Mouse (Mus musculus): Measurements from ENCODE around the gene Gtf2h1. TPM values are rescaled to one million over a fixed set of nuclear protein-coding genes. Genes with fewer than 3 reads are reported as not detected.
"Not testable (repeated sequence)": the region's sequence is repeated elsewhere in the genome, so short reads cannot be mapped to it uniquely, and the experiment has no call there.

Gtf2h1 gene
- polyA plus RNA-seq, 1 experiment from 2014 or later, result 41.0 TPM

DNA sequence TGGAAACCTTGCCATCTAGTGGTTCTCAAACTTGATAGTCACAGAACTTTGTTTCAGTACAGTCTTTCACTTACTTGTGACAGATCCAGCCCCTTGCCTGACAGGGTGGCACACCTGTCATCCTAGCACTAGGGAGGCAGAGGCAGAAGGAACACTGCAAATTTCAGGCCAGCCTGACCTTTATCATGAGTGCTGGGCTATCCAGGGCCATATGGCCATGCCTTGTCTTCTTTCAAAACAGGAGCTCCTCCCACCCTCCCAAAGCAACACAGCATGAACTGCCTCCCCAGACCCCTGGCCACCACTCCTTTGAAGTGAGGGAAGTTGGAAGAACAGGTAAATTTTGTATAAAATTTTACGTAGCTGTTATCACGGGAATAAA lies 31.9 kb downstream of the Gtf2h1 start:
- Histone ChIP-seq H3K9ac (ENCODE audit: low read depth, low read length) (no peak overlapping the region), H3K9me3 (ENCODE audit: control insufficient read depth, low read length) (no peaks in the 10 kb centered on the region), H3K36me3 (ENCODE audit: control insufficient read depth, insufficient read depth, low read length) (peaks cover 10% of the 10 kb centered on the region; the same call in 1 of the 2 replicates), H3K27ac (ENCODE audit: low read depth, low read length) (no peak overlapping the region), H3K27me3 (replicated peaks; ENCODE audit: control insufficient read depth, insufficient read depth, low read length) (no peaks in the 10 kb centered on the region), H3K4me2 (ENCODE audit: low read length) (no peak overlapping the region), H3K4me3 (ENCODE audit: low read length) (no peak overlapping the region), H3K4me1 (ENCODE audit: control insufficient read depth, insufficient read depth, low read depth, low read length) (no peaks in the 10 kb centered on the region)
- no peak for ATAC-seq
- WGBS, result 85% methylated on average over 2 of the region's 2 CpGs

DNA sequence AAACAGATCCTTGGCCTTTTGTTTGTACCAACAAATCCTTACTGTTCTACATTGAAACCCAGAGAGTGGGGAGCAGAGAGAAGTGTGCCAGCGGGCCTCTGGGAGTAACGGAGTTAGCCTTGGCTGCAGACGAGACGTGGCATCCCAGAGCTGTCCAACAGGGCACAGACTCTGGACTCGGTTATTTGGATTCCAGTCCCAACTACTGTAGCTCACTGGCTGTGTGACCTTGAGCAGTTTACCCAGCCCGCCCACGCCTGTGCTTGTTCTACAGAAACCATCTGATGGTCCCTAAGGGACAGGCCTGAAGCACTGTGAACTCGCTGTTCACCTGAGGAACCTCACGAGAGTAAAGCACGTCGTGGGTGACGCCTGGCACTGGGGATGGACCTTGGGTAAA lies 34.0 kb downstream of the Gtf2h1 start:
- H3K27ac ChIP-seq (ENCODE audit: low read depth, low read length), result no peak overlapping the region
- H3K27me3 ChIP-seq (replicated peaks; ENCODE audit: control insufficient read depth, insufficient read depth, low read length), result no peaks in the 10 kb centered on the region
- no peaks in the 10 kb centered on the region for H3K9me3 ChIP-seq (ENCODE audit: control insufficient read depth, low read length)
- no peaks in the 10 kb centered on the region for H3K36me3 ChIP-seq (ENCODE audit: control insufficient read depth, insufficient read depth, low read length)
- no peak overlapping the region for H3K4me2 ChIP-seq (ENCODE audit: low read length)
- ATAC-seq, result no peak
- no peaks in the 10 kb centered on the region for H3K4me1 ChIP-seq (ENCODE audit: control insufficient read depth, insufficient read depth, low read depth, low read length)
- WGBS, result 88% methylated on average over 12 of the region's 12 CpGs
- H3K9ac ChIP-seq (ENCODE audit: low read depth, low read length), result no peak overlapping the region
- H3K4me3 ChIP-seq (ENCODE audit: low read length), result no peak overlapping the region

DNA sequence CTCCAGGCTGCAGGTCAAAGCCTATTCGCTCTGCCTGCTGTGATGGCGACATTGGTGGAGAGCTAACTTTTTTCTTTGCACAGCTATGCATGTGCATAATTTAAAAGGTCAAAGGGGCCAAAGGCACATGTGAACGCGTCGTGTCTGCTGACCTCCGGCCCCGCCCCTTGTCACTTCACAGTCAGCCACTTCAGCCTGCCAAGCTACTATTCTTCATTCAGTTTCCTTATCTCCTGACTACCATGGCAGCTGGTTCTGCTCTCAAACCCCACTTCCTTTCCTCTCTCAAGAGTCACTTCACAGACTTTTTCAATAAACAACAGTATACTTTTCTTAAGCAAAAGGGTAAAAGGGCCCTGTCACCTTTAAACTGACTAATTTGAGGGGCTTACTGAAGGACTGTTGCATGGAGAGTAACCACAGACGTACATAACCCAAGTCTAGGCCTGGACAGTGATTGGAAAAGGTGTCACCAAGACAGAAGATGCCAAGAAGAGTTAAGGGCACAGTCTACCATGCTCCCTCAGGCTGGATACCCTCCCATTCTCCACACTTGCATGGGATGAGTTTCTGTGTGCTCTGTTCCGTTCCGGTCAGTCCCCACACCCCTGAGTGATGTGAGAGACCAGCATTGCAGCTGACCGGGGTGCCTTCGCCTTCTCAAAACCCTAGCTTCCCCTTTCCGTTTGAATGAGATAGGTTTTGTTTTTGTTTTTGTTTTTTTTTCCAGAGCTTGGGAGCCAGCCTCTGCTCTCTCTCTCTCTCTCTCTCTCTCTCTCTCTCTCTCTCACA lies 35.1 kb downstream of the Gtf2h1 start:
- ATAC-seq, result no peak

DNA sequence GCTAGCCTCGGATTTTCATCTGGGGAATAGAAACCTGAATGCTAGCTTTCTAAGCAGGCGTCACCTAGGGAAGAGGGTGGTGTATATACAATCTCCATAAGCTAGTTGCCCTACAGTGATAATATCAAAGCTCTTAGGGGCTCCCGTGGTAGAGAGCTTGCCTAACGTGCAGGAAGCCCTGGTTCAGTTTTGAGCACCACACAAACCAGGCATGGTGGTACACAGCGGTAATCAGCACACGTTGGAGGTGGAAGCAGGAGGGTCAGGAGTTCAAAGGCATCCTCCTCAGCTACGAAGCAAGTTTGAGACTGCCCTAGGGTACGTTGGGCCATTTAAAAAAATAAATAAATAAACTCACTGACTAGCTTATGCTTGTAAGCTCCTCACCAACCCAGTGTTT lies 35.8 kb downstream of the Gtf2h1 start:
- Histone ChIP-seq H3K27me3 (replicated peaks; ENCODE audit: control insufficient read depth, insufficient read depth, low read length) (no peaks in the 10 kb centered on the region), H3K4me3 (ENCODE audit: low read length) (no peak overlapping the region), H3K27ac (ENCODE audit: low read depth, low read length) (no peak overlapping the region), H3K9ac (ENCODE audit: low read depth, low read length) (no peak overlapping the region), H3K36me3 (ENCODE audit: control insufficient read depth, insufficient read depth, low read length) (no peaks in the 10 kb centered on the region), H3K9me3 (ENCODE audit: control insufficient read depth, low read length) (no peaks in the 10 kb centered on the region), H3K4me2 (ENCODE audit: low read length) (no peak overlapping the region), H3K4me1 (ENCODE audit: control insufficient read depth, insufficient read depth, low read depth, low read length) (peaks cover 4% of the 10 kb centered on the region)
- WGBS, result 84% methylated on average over 8 of the region's 8 CpGs
- no peak for ATAC-seq

More for the DNA sequence above, 35.1 kb downstream of the Gtf2h1 start:
- H3K27me3 ChIP-seq (replicated peaks; ENCODE audit: control insufficient read depth, insufficient read depth, low read length), result no peaks in the 10 kb centered on the region
- H3K9me3 ChIP-seq (ENCODE audit: control insufficient read depth, low read length), result no peaks in the 10 kb centered on the region
- H3K36me3 ChIP-seq (ENCODE audit: control insufficient read depth, insufficient read depth, low read length), result no peaks in the 10 kb centered on the region
- 56% methylated on average over 13 of the region's 13 CpGs for WGBS
- H3K9ac ChIP-seq (ENCODE audit: low read depth, low read length), result no peak overlapping the region
- peaks cover 4% of the 10 kb centered on the region for H3K4me1 ChIP-seq (ENCODE audit: control insufficient read depth, insufficient read depth, low read depth, low read length)
- no peak overlapping the region for H3K4me3 ChIP-seq (ENCODE audit: low read length)
- H3K27ac ChIP-seq (ENCODE audit: low read depth, low read length), result no peak overlapping the region
- H3K4me2 ChIP-seq (ENCODE audit: low read length), result no peak overlapping the region

DNA sequence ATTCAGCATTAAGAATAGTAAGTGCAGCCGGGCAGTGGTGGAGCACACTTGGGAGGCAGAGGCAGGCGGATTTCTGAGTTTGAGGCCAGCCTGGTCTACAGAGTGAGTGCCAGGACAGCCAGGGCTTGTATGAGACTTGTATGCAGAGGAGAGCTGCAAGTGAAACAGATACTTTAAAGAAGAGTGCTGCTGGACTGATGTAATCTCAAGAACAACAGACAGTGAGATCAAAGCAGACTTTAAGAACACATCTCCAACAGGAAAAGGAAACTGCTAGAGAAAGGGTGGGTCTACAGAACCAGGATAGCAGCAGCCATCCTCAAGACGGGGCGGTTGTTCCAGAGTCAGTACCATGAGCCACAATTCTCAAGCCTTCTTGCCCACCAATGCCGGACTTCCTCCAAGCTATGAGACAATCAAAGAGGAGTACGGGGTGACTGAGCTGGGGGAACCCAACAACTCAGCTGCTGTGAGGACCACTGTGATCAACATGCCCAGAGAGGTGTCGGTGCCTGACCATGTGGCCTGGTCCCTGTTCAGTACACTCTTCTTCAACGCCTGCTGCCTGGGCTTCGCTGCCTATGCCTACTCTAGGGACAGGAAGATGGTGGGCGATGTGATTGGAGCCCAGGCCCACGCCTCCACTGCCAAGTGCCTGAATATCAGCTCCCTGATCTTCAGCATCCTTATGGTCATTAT lies 36.4 kb downstream of the Gtf2h1 start:
- H3K27ac ChIP-seq (ENCODE audit: low read depth, low read length); H3K4me1 ChIP-seq (ENCODE audit: control insufficient read depth, insufficient read depth, low read depth, low read length); H3K9ac ChIP-seq (ENCODE audit: low read depth, low read length); H3K27me3 ChIP-seq (replicated peaks; ENCODE audit: control insufficient read depth, insufficient read depth, low read length); H3K9me3 ChIP-seq (ENCODE audit: control insufficient read depth, low read length); ATAC-seq; H3K4me2 ChIP-seq (ENCODE audit: low read length); H3K4me3 ChIP-seq (ENCODE audit: low read length); H3K36me3 ChIP-seq (ENCODE audit: control insufficient read depth, insufficient read depth, low read length): not testable (repeated sequence)
- 95% methylated on average over 11 of the region's 11 CpGs for WGBS

DNA sequence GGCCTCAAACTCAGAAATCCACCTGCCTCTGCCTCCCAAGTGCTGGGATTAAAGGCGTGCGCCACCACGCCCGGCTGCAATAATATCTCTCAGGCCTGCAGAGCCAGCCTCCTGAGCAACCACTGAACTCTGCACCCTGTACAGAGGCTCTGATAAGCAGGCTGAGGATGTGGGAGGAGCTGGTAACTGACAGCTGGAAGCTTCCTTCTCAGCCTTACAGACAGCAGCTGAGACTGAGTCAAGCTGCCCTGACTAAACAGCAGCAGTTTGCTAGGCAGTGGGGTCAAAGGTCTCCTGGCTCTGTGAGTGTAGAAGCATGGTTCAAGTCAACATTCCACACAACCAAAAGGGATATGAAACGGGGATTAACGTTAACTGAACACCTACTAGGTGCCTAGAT lies 37.4 kb downstream of the Gtf2h1 start:
- Histone ChIP-seq H3K9ac (ENCODE audit: low read depth, low read length) (no peak overlapping the region), H3K4me3 (ENCODE audit: low read length) (no peak overlapping the region), H3K4me2 (ENCODE audit: low read length) (no peak overlapping the region), H3K9me3 (ENCODE audit: control insufficient read depth, low read length) (no peaks in the 10 kb centered on the region), H3K27me3 (replicated peaks; ENCODE audit: control insufficient read depth, insufficient read depth, low read length) (no peaks in the 10 kb centered on the region), H3K36me3 (ENCODE audit: control insufficient read depth, insufficient read depth, low read length) (no peaks in the 10 kb centered on the region), H3K4me1 (ENCODE audit: control insufficient read depth, insufficient read depth, low read depth, low read length) (peaks cover 4% of the 10 kb centered on the region), H3K27ac (ENCODE audit: low read depth, low read length) (no peak overlapping the region)
- ATAC-seq, result no peak
- 75% methylated on average over 6 of the region's 6 CpGs for WGBS

DNA sequence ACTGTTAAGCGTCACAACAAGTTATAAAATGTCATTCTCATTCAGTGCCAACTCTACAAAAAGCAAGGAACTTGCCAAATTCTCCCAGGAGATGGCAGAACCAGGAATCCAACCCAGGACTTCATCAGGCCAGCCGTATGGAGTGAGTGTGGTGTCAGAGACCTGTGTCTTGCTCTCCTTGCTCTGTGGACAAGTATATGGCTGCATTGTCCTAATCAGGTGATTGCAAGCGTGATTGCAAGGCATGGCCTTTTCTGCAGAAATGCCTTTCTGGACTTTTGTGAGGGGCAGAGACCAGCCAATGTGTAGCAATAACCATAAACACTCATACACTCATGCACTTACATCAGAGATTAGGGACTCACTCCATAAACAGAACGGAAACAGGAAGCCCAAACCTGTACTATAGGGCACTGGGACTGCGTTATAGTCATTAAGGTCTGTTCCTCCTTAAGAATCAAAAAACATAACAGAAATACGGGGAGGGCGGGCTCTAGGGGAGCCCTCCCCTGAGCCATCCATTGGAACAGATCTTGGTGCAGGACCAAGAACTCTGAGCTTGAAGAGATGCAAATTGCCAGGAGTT lies 37.9 kb downstream of the Gtf2h1 start:
- H3K4me3 ChIP-seq (ENCODE audit: low read length), result no peak overlapping the region
- no peak overlapping the region for H3K9ac ChIP-seq (ENCODE audit: low read depth, low read length)
- no peaks in the 10 kb centered on the region for H3K9me3 ChIP-seq (ENCODE audit: control insufficient read depth, low read length)
- ATAC-seq, result no peak
- peaks cover 6% of the 10 kb centered on the region for H3K4me1 ChIP-seq (ENCODE audit: control insufficient read depth, insufficient read depth, low read depth, low read length)
- H3K36me3 ChIP-seq (ENCODE audit: control insufficient read depth, insufficient read depth, low read length), result no peaks in the 10 kb centered on the region
- no peak overlapping the region for H3K27ac ChIP-seq (ENCODE audit: low read depth, low read length)
- no peaks in the 10 kb centered on the region for H3K27me3 ChIP-seq (replicated peaks; ENCODE audit: control insufficient read depth, insufficient read depth, low read length)
- no peak overlapping the region for H3K4me2 ChIP-seq (ENCODE audit: low read length)
- WGBS, result 90% methylated on average over 7 of the region's 7 CpGs

DNA sequence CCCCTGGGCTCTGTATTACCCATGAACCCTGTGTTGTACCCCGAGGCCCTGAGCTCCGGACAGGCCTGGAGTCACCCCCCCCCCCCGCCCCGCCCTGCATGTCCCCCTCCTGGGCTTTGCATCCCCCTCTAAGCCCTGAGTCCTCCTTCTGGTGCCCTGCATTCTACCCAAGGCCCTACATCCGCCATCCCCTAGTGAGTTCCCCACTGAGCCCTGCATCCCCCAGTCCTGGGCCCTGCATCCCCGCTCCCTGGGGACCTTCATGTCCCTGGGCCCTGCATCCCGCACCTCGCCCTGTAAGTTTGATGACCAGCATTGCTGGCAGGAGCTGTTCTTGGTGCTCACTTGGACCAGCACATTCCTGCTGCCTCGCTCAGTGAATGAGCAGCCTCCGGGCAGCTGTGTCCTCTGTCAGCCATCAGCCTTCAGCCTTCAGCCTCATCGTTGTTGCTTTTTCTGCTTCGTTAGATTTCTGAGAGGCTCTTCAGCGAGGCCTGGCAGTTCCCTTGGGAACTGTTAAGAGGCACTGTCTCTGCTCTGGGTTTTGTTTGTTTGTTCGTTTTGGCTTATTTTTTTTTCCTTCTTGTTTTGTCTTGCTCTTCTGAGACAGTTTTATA lies 39.2 kb downstream of the Gtf2h1 start:
- peak; percentile 10; the same call in 1 of the 2 replicates for ATAC-seq
- no peak overlapping the region for H3K4me3 ChIP-seq (ENCODE audit: low read length)
- H3K9ac ChIP-seq (ENCODE audit: low read depth, low read length), result 0 out of 2 replicates have a peak overlapping the region, but pooled peaks have one; percentile 16
- no peaks in the 10 kb centered on the region for H3K27me3 ChIP-seq (replicated peaks; ENCODE audit: control insufficient read depth, insufficient read depth, low read length)
- H3K27ac ChIP-seq (ENCODE audit: low read depth, low read length), result no peak overlapping the region
- no peak overlapping the region for H3K4me2 ChIP-seq (ENCODE audit: low read length)
- 17% methylated on average over 11 of the region's 14 CpGs for WGBS
- H3K9me3 ChIP-seq (ENCODE audit: control insufficient read depth, low read length), result no peaks in the 10 kb centered on the region
- H3K36me3 ChIP-seq (ENCODE audit: control insufficient read depth, insufficient read depth, low read length), result no peaks in the 10 kb centered on the region
- H3K4me1 ChIP-seq (ENCODE audit: control insufficient read depth, insufficient read depth, low read depth, low read length), result peaks cover 14% of the 10 kb centered on the region

DNA sequence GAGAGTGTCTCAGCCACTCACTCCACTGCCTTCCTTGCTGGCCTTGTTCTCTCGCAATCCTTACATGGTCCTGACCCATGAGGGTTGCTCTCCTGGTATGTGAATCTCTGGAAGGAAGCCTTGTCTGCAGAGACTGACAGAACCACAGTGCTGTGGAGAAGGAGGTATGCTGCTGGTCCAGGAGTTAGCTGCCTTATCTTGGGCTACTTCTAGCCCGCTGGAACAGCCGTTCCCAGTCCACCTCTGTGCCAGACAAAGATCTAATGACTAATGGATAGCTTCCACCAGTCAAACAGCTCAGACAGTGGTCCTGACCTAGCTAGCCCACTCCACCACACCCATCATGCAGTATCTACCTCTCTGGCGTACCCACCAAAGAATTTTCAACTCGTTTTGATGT lies 40.5 kb downstream of the Gtf2h1 start:
- 87% methylated on average over 5 of the region's 5 CpGs for WGBS
- Histone ChIP-seq H3K27ac (ENCODE audit: low read depth, low read length) (no peak overlapping the region), H3K9me3 (ENCODE audit: control insufficient read depth, low read length) (no peaks in the 10 kb centered on the region), H3K36me3 (ENCODE audit: control insufficient read depth, insufficient read depth, low read length) (no peaks in the 10 kb centered on the region), H3K9ac (ENCODE audit: low read depth, low read length) (no peak overlapping the region), H3K4me3 (ENCODE audit: low read length) (no peak overlapping the region), H3K27me3 (replicated peaks; ENCODE audit: control insufficient read depth, insufficient read depth, low read length) (no peaks in the 10 kb centered on the region; the same call in 1 of the 2 replicates), H3K4me1 (ENCODE audit: control insufficient read depth, insufficient read depth, low read depth, low read length) (peaks cover 14% of the 10 kb centered on the region), H3K4me2 (ENCODE audit: low read length) (no peak overlapping the region)
- ATAC-seq, result no peak
